Mouse (Mus musculus): Measurements from ENCODE around the gene Pip5k1b. TPM values are rescaled to one million over a fixed set of nuclear protein-coding genes. Genes with fewer than 3 reads are reported as not detected.

Pip5k1b gene
- polyA plus RNA-seq, 2 experiments from 2014 or later = 5.7 to 6.2 TPM

GRCm38 (mm10) chr19:24331274-24331673, 224.4 kb downstream of the Pip5k1b start:
- no peak for ATAC-seq

- no peak for ATAC-seq
These were observed 225.3 kb downstream of the Pip5k1b start for GRCm38 (mm10) chr19:24330366-24330765.

- no peak for ATAC-seq
These were observed 227.8 kb downstream of the Pip5k1b start for GRCm38 (mm10) chr19:24327921-24328320.

- ATAC-seq = no peak
These were observed 228.7 kb downstream of the Pip5k1b start for GRCm38 (mm10) chr19:24326969-24327368.

GRCm38 (mm10) chr19:24325692-24326091, 230.0 kb downstream of the Pip5k1b start:
- no peak for ATAC-seq

- no peak for ATAC-seq
These were observed 231.6 kb downstream of the Pip5k1b start for GRCm38 (mm10) chr19:24323841-24324613.

GRCm38 (mm10) chr19:24321900-24322311, 233.8 kb downstream of the Pip5k1b start:
- ATAC-seq = no peak

- no peak for ATAC-seq
These were observed 234.3 kb downstream of the Pip5k1b start for GRCm38 (mm10) chr19:24321211-24321899.

- no peak for ATAC-seq
These were observed 237.5 kb downstream of the Pip5k1b start for GRCm38 (mm10) chr19:24318172-24318571.

- no peak for ATAC-seq
These were observed 237.9 kb downstream of the Pip5k1b start for GRCm38 (mm10) chr19:24317731-24318130.

GRCm38 (mm10) chr19:24317038-24317591, 238.6 kb downstream of the Pip5k1b start:
- ATAC-seq = no peak

- no peak for ATAC-seq
These were observed 239.5 kb downstream of the Pip5k1b start for GRCm38 (mm10) chr19:24316060-24316725.

- ATAC-seq = no peak
These were observed 240.4 kb downstream of the Pip5k1b start for GRCm38 (mm10) chr19:24315234-24315633.

- ATAC-seq = no peak
These were observed 241.0 kb downstream of the Pip5k1b start for GRCm38 (mm10) chr19:24314676-24315075.

GRCm38 (mm10) chr19:24312556-24313342, 242.9 kb downstream of the Pip5k1b start:
- no peak for ATAC-seq

GRCm38 (mm10) chr19:24312046-24312445, 243.6 kb downstream of the Pip5k1b start:
- ATAC-seq = no peak

GRCm38 (mm10) chr19:24308305-24308705, 247.4 kb downstream of the Pip5k1b start:
- ATAC-seq = no peak

- ATAC-seq = no peak
These were observed 248.1 kb downstream of the Pip5k1b start for GRCm38 (mm10) chr19:24307271-24308221.

GRCm38 (mm10) chr19:24306351-24306750, 249.3 kb downstream of the Pip5k1b start:
- no peak for ATAC-seq

- no peak for ATAC-seq
These were observed 253.5 kb downstream of the Pip5k1b start for GRCm38 (mm10) chr19:24302198-24302597.

GRCm38 (mm10) chr19:24301768-24302148, 253.9 kb downstream of the Pip5k1b start:
- no peak for ATAC-seq
